Mouse (Mus musculus) hindbrain, embryonic 11.5 days (tissue): ENCODE measurements around the gene Fpr3. TPM values are rescaled to one million over a fixed set of nuclear protein-coding genes. Genes with fewer than 3 reads are reported as not detected.
"Not testable (repeated sequence)": the region's sequence is repeated elsewhere in the genome, so short reads cannot be mapped to it uniquely, and the experiment has no call there.

Experiments
- ATAC-seq: fragments of 200-750 bp; cut with Nextera tagmentation; 2 replicates; pipeline ENCODE4 v1.8.0; 2017; ENCODE audit warnings: mild to moderate bottlenecking, moderate TSS enrichment, moderate library complexity; ENCODE audit not compliant: low FRiP score
- DNase-seq: peaks from one replicate; pipeline ENCODE4 v3.0.0-alpha.2; 2015; ENCODE audit warnings: low spot score
- H3K27ac ChIP-seq: fragments of 300-500 bp; sonication (generic); 2 replicates; pipeline ENCODE4 v1.5.1; 2014; ENCODE audit warnings: mild to moderate bottlenecking, low read depth, low read length
- H3K27me3 ChIP-seq: fragments of 300-500 bp; sonication (generic); 2 replicates; pipeline ENCODE4 v1.6.1; 2014; ENCODE audit warnings: mild to moderate bottlenecking, low read length, moderate library complexity, mixed read lengths; ENCODE audit not compliant: control insufficient read depth, insufficient read depth
- H3K36me3 ChIP-seq: fragments of 300-500 bp; sonication (generic); 2 replicates; pipeline ENCODE4 v1.6.1; 2014; ENCODE audit warnings: mild to moderate bottlenecking, low read length, moderate library complexity, mixed read lengths; ENCODE audit not compliant: control insufficient read depth, insufficient read depth
- H3K4me1 ChIP-seq: fragments of 300-500 bp; sonication (generic); replicated peaks from 2 replicates; pipeline ENCODE4 v1.6.1; 2014; ENCODE audit warnings: low read length, mixed read lengths; ENCODE audit not compliant: control insufficient read depth, insufficient read depth
- H3K4me2 ChIP-seq: fragments of 300-500 bp; sonication (generic); replicated peaks from 2 replicates; pipeline ENCODE4 v1.6.1; 2014; ENCODE audit warnings: mild to moderate bottlenecking, low read depth, low read length
- H3K4me3 ChIP-seq: fragments of 300-500 bp; sonication (generic); 2 replicates; pipeline ENCODE4 v1.5.1; 2014; ENCODE audit warnings: low read depth, low read length
- H3K9ac ChIP-seq: fragments of 300-500 bp; sonication (generic); 2 replicates; pipeline ENCODE4 v1.6.1; 2014; ENCODE audit warnings: low read depth, low read length
- H3K9me3 ChIP-seq: fragments of 300-500 bp; sonication (generic); 2 replicates; pipeline ENCODE4 v1.6.1; 2016; ENCODE audit warnings: low read length; ENCODE audit not compliant: control insufficient read depth
- WGBS: fragments of 180-500 bp; shearing (Covaris S2); extraction: QIAGEN DNeasy Blood & Tissue Kit; methylation state at CpG from one replicate; pipeline ENCODE4 v1.1.7; 2014; 5-methylcytosine and 5-hydroxymethylcytosine counted together
- polyA plus RNA-seq: library from polyadenylated mRNA; unstranded; fragments of >200 nt; fragmentation: Nextera tagmentation; extraction: Ambion mirVana; gene quantifications from 2 replicates; pipeline ENCODE4 v1.2.1, GENCODE M21; 2014

Gene Fpr3
- polyA plus RNA-seq, result not detected in 2 replicates

DNA sequence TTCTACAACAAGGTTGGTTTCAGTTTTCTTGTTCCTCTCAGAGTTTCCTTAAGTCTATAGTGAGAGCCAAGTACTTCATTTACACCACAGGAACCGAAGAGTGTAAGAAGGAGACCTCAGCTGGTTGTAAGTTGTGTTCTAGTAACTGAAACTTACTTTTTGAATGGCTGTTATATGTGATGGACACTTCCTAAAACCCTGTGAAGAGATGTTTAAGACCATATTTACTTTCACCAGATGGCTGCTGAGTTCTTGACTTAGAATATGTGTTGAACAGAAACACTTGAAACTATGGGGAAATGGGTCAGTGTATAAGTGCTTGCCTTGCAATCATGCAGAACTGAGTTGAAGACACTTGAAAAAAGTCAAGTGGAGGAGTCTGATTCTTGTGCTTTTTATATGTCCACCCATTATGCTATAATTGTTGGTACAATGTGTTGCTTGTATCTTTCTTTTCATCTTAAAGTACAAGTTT, at the start of gene Fpr3, which contains the start of gene Fpr2:
Fpr3 (plus strand) TSS at position 79 of the 475 bp plus-strand sequence.
Fpr2 (plus strand) TSS at position 51 of the 475 bp plus-strand sequence.
- H3K27ac ChIP-seq, result no peak within 1 kb of the TSS
- 63% methylated on average over 1 of the region's 1 CpGs for WGBS
- ATAC-seq (no peak), DNase-seq (no peak)
- no peak within 1 kb of the TSS for H3K9ac ChIP-seq
- no peaks in the 10 kb centered on the region for H3K36me3 ChIP-seq
- no peak within 1 kb of the TSS for H3K4me2 ChIP-seq
- H3K4me1 ChIP-seq, result no peaks in the 10 kb centered on the region
- H3K27me3 ChIP-seq, result no peaks in the 10 kb centered on the region
- H3K4me3 ChIP-seq, result no peak within 1 kb of the TSS
- H3K9me3 ChIP-seq, result no peaks in the 10 kb centered on the region

DNA sequence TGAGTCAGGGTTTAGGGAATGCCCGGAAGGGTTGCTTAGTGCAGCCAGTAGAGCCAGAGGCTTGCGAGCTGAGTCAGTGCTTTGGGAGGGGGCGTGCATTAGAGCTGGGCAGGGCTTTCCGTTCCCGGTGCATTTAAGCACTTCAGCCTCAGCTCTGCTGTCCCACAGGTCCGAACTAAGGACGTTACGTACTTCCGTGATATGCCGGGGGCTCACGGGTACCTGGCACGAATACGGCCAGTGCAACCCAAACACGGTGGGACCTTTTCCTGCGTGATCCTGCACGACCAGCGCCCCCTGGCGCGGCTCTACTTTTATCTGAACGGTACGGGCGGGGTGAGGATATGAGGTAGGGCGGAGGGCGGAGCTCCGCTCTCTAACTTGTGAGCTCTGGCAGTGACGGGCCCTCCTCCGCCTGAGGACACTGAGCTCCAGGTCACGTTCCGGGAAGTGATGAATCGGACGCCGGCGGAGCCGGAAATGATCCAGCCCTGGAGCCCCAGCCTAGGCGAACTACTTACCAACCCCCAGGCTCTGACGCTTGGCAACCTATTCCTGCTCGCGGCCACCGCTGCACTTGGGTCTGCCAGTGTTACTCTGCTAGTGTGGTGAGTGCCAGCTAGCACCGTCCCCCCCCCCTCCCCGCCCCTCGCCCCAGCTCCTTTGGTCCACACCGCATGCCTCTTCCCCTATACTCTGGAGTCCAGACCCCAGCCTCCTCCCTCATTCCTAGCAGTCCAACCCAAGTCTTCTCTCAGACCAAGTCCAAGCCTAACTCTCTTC, 49.5 kb upstream of the Fpr3 start:
- H3K4me1 ChIP-seq, result peaks cover 10% of the 10 kb centered on the region

DNA sequence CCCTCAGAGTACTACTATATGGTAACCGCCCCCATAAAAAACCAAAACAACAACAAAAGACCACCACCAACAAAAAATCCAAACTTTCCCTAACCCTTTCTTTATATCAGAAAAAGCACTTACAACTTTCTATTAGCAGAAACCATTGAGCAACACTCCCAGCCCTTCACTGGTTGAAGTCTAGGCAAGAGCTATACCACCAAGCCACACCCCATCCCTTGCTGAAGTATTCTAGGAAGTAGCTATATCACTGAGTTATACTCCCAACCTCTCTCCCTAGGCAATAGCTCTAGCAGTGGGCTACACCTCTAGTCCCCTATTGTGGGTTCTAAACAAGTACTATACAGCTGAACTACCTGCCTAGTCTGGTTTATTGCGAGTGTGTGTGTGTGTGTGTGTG, 48.4 kb upstream of the Fpr3 start:
- Histone ChIP-seq H3K4me3 (no peak overlapping the region), H3K9me3 (no peaks in the 10 kb centered on the region), H3K4me2 (no peak overlapping the region), H3K27ac (no peak overlapping the region), H3K27me3 (no peaks in the 10 kb centered on the region), H3K36me3 (no peaks in the 10 kb centered on the region), H3K9ac (no peak overlapping the region), H3K4me1 (peaks cover 10% of the 10 kb centered on the region)
- no peak for ATAC-seq
- 88% methylated on average over 2 of the region's 2 CpGs for WGBS
- no peak for DNase-seq

More for the DNA sequence above, 49.5 kb upstream of the Fpr3 start:
- ATAC-seq, result peak; percentile 96
- Histone ChIP-seq H3K9me3 (no peaks in the 10 kb centered on the region), H3K27me3 (no peaks in the 10 kb centered on the region), H3K9ac (peak overlapping the region; percentile 53; the same call in 1 of the 2 replicates), H3K27ac (peak overlapping the region; percentile 67), H3K4me3 (peak overlapping the region; percentile 36), H3K4me2 (peak overlapping the region; percentile 56), H3K36me3 (no peaks in the 10 kb centered on the region)
- under 1% methylated on average over 42 of the region's 43 CpGs for WGBS
- DNase-seq, result peak; percentile 91

DNA sequence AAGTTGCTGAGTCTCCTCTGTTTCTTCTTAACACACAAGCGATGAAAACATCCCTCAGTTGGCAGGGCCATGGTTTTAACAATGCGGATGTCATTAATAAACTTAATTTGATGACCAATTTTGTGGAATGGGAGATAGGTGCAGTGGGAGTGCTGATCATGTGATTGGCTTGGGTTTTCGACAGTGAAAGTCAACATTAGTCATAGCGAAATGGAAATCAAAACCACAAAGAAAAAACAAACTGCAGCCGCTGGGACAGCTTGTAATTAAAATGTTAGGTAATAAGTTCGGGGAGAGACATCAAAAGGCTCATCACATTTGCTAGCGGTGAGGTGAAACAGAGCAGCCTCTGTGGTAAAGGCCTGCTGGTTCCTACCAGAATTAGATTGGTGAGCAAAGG, 46.9 kb upstream of the Fpr3 start:
- no peak for DNase-seq
- Histone ChIP-seq H3K36me3 (no peaks in the 10 kb centered on the region), H3K4me2 (no peak overlapping the region), H3K4me1 (peaks cover 10% of the 10 kb centered on the region), H3K9ac (no peak overlapping the region), H3K4me3 (no peak overlapping the region), H3K9me3 (no peaks in the 10 kb centered on the region), H3K27me3 (no peaks in the 10 kb centered on the region), H3K27ac (no peak overlapping the region)
- no peak for ATAC-seq
- 92% methylated on average over 7 of the region's 7 CpGs for WGBS

DNA sequence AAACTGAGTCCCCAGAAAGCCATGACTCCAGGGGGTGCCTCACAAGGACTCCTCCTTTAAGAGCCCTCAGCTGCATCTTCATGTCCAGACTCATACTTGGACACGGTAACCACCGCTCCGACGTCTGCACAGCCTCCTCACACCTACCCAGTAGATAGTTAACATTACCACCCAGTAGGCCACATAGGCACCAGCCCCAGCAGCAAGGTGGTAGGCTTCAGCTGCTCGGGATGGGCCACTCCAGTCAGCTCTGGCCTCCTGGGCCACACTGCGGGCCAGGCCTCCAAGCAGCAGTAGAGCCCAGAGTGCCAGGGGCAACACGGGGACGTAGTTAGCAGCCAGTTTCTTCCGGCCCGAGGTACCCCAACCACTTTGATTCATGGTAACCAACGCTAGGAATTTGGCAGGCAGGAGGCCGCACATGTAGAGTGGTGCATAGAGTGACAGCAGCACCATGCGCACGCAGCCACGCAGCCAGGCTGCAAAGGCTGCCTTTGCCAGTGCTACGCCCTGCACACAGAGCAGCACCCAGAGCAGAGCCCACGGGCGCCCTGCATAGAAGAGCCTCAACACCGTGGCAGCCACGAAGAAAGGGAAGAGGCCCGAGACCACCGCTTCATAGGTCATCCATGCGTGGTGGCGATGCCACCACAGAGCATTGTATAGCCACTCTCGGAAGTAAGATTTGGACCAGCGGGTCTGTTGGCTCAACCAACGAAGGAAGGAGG, 44.0 kb upstream of the Fpr3 start:
- Histone ChIP-seq H3K4me1 (peaks cover under 1% of the 10 kb centered on the region; the same call in 1 of the 2 replicates), H3K4me3 (no peak overlapping the region), H3K4me2 (no peak overlapping the region), H3K27ac (no peak overlapping the region), H3K27me3 (0 out of 2 replicates have a peak, but pooled peaks cover 2% of the 10 kb centered on the region), H3K36me3 (no peaks in the 10 kb centered on the region), H3K9me3 (no peaks in the 10 kb centered on the region), H3K9ac (no peak overlapping the region)
- DNase-seq (no peak), ATAC-seq (peak; percentile 56)
- 80% methylated on average over 27 of the region's 27 CpGs for WGBS

DNA sequence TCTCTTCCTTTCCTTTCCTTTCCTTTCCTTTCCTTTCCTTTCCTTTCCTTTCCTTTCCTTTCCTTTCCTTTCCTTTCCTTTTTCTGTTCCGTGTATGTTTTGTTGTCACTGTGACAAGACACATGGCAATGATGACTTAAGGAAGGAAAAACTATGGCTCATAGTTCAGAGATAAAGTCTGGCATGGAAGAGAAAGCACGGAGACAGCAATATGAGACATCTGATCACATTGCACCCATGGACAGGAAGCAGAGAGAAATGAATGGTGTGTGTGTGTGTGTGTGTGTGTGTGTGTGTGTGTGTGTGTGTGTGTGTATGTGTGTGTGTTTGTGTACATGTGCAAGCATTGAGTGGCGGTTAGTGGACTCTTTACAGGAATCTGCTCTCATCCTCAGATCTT, 43.0 kb upstream of the Fpr3 start:
- not testable (repeated sequence) for H3K4me3 ChIP-seq, H3K27me3 ChIP-seq, ATAC-seq, H3K9me3 ChIP-seq, H3K27ac ChIP-seq, H3K4me2 ChIP-seq, H3K36me3 ChIP-seq, DNase-seq, H3K4me1 ChIP-seq, H3K9ac ChIP-seq
- 88% methylated on average over 3 of the region's 3 CpGs for WGBS

DNA sequence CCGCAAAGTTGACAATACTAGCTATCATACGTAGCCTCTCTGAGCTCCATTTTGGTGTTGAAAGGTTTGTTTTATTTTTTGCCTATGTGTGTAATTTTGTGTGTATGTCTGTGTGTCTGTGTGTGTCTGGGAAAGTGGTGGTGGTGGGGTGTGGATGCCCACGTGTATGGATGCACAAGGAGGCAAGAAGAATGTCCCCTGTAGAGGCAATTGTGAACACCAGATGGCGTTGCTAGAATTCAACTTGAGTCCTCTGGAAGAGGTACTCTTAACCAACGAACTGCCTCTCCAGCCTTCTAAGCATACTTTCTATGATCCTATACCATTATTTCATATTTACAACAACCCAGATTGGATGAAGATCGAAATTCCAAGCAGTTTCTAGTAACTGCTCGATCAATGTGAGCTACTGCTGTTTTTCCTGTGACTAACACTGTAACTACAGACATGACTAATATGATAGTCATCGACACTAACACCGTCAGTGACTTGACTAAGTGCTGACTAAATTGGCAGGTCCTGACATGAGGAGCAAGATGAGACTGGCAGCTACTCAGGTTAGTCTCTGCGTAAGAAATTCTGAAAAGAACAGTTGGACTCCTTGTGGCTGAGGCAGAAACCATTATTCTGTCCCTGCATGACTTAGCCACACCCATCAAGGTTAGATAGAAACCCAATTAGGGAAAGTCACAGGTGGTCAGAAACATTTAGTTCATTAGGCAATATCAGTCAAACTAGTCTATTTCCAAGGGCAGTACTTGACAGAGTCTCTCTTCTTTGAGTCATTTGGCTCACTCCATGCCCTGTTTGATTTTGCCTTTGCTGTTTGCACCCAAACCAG, 42.2 kb upstream of the Fpr3 start:
- Histone ChIP-seq H3K9ac (no peak overlapping the region), H3K9me3 (no peaks in the 10 kb centered on the region), H3K36me3 (no peaks in the 10 kb centered on the region), H3K27ac (no peak overlapping the region), H3K4me2 (no peak overlapping the region), H3K4me3 (no peak overlapping the region), H3K4me1 (no peaks in the 10 kb centered on the region), H3K27me3 (peaks cover 5% of the 10 kb centered on the region; the same call in 1 of the 2 replicates)
- no peak for ATAC-seq
- 74% methylated on average over 10 of the region's 10 CpGs for whole genome bisulfite sequencing
- no peak for DNase-seq

DNA sequence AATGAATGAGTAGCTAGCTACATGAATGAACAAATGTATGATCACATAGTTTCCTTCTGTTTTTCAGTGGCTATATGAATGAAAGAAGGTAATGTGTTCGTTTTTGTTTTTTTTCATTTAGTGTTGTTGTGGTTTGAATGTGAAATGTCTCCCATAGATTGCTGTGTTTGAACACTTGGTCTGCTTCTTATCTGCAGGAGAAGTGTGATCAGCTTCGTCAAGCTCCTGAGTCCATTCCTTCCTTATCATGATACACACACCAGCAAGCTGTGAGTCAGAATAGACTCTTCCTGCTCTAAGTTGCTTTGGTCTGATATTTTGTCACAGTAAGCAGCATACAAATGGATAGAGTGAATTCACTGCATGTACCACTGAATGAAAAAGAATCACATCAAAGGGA, 38.7 kb upstream of the Fpr3 start:
- H3K4me2 ChIP-seq, result no peak overlapping the region
- H3K27ac ChIP-seq, result no peak overlapping the region
- no peaks in the 10 kb centered on the region for H3K4me1 ChIP-seq
- H3K9ac ChIP-seq, result no peak overlapping the region
- DNase-seq, result no peak
- peaks cover 6% of the 10 kb centered on the region; the same call in 1 of the 2 replicates for H3K27me3 ChIP-seq
- 80% methylated on average over 2 of the region's 2 CpGs for WGBS
- ATAC-seq, result no peak
- no peaks in the 10 kb centered on the region for H3K9me3 ChIP-seq
- H3K36me3 ChIP-seq, result no peaks in the 10 kb centered on the region
- H3K4me3 ChIP-seq, result no peak overlapping the region
